Mouse (Mus musculus) adrenal gland, adult 10 weeks (tissue): ENCODE results near the gene Fcrl6. TPM values are rescaled to one million over a fixed set of nuclear protein-coding genes. Genes with fewer than 3 reads are reported as not detected.

Experiments used
- polyA plus RNA-seq: library from polyadenylated mRNA; stranded (reverse); fragments of 350-450 nt; fragmentation: Illumina TruSeq; extraction: RNeasy Lipid Tissue Mini Kit (QIAGEN cat#74804); gene quantifications from one replicate; pipeline ENCODE4 v1.2.3, GENCODE M21; 2014; ENCODE audit warnings: low read depth, low replicate concordance

Gene Fcrl6
- polyA plus RNA-seq = not detected

DNA sequence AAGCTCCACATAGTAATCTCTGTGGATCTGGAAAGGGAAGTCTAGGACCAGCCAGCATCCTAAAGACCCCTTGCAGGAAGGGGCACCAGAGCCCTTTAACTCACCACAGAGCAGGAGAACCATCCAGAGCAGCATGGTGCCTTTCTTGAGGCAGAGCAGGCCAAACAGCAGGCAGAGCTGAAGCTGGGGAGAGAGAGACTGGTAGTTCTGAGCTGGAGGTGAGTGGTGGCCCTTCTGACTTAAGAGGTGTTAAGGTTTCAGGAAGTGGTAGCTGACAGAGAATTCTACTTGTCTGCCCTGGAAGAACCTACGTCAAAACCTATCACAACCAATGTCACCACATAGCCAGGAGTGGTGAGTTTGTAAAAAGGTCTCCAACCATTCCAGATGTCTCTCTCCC lies at the start of gene Fcrl6:
Gene Fcrl6 (minus strand): TSS at position 226 of the 400 bp plus-strand sequence.

DNA sequence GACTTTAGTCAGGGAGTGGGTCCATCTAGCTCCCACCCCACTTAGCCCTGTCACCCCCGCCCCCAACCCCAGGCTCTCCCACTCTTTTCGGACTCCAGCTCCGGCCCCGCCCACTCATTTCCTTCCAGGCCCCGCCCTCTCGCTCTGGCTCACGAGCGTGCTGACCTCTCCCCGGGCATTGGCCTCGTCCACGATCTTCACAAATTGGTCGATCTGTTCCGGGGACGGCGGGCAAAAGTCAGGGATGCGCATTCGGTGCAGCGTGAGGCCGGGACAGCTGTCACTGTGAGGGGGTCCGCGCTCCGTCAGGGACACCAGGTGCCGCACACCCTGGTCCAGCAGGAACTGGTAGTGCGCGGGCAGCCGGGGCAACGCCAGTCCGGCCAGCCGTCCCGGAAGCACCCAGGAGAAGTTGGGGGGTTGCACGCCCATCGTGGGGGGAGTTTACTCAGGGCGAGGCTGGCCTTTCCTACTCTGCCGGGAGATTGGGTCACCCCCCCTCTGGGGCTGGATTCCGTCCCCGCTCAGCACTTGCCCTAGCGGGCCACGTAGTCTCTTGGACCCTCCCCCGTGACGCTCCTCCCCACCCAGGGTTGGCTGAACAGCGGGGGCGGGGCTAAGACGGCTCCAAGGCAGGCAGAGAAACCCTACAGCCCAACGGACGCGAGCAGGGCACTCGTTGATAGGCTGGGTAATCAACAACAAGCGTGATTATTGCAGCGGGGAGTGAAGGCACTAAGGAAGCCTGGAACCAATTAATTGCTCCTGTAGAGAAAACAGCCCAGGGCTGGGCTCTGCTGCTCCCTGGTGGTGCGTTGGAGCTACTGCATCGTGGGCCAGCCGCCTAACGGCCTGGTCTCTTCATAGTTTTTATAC lies 30.3 kb upstream of the Fcrl6 start, which contains the start of gene Dusp23:
Gene Dusp23 (minus strand): TSS at position 512 of the 876 bp plus-strand sequence.

DNA sequence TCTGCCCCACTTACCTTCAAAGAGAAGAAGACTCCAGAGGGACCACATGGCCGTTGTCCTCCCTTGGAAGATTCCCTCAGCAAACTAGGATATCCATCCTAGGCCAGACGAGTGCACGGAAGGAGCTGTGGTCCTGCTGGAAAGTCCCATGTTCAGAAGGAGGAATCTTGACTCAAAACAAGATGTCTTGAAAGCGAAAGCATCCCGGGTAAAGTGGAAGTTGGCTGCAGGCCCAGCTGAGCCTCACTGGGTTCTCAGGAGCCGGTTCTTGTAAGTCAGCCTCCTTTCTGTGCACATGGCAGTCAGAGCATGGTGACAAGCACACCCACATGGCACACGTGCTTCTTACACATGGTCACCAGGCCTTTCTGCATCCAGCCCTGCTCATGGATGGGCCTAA lies 12.0 kb downstream of the Fcrl6 start, which contains the start of gene Slamf8:
Gene Slamf8 (minus strand): TSS at position 184 of the 400 bp plus-strand sequence.

DNA sequence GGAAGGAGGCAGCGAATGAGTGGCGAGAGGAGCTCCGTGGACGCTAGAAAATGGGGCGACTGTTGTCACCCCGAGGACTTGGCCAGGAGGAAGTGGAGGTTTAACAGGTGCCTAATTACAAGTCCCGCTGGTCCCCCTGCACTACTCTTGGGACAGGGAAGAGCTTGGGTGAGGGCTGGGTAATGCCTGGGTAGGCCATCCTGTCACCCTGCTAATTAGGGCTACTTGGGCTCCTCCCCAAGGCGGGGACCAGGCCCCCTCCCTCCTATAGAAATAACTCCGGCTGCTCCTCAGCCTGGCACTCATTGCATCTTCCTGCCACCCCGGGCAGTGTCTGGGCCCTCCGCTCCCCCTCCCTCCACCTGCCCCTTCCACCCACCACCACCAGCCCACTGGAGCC lies 46.7 kb downstream of the Fcrl6 start, which contains the start of gene Vsig8:
Gene Vsig8 (plus strand): TSS at position 301 of the 400 bp plus-strand sequence.

Other genes starting within 250 kb of the Fcrl6 start
- gene Pigm, start 226.0 kb downstream of the Fcrl6 start, polyA plus RNA-seq = 19.5 TPM
- 3.6 TPM for gene Slamf9, start 127.2 kb downstream of the Fcrl6 start, polyA plus RNA-seq
- gene Igsf9, start 120.8 kb downstream of the Fcrl6 start, polyA plus RNA-seq = not detected
- 30.3 TPM for gene Tagln2, start 102.5 kb downstream of the Fcrl6 start, polyA plus RNA-seq
- gene Cfap45, start 81.8 kb downstream of the Fcrl6 start, polyA plus RNA-seq = not detected
- not detected for gene Vsig8, start 46.6 kb downstream of the Fcrl6 start, polyA plus RNA-seq
- not detected for gene Slamf8, start 12.0 kb downstream of the Fcrl6 start, polyA plus RNA-seq
- 3.8 TPM for gene Dusp23, start 30.4 kb upstream of the Fcrl6 start, polyA plus RNA-seq
- not detected for gene Crp, start 95.5 kb upstream of the Fcrl6 start, polyA plus RNA-seq